ENCODE assay signal across 9 mouse cellular contexts in the genomic region with DNA sequence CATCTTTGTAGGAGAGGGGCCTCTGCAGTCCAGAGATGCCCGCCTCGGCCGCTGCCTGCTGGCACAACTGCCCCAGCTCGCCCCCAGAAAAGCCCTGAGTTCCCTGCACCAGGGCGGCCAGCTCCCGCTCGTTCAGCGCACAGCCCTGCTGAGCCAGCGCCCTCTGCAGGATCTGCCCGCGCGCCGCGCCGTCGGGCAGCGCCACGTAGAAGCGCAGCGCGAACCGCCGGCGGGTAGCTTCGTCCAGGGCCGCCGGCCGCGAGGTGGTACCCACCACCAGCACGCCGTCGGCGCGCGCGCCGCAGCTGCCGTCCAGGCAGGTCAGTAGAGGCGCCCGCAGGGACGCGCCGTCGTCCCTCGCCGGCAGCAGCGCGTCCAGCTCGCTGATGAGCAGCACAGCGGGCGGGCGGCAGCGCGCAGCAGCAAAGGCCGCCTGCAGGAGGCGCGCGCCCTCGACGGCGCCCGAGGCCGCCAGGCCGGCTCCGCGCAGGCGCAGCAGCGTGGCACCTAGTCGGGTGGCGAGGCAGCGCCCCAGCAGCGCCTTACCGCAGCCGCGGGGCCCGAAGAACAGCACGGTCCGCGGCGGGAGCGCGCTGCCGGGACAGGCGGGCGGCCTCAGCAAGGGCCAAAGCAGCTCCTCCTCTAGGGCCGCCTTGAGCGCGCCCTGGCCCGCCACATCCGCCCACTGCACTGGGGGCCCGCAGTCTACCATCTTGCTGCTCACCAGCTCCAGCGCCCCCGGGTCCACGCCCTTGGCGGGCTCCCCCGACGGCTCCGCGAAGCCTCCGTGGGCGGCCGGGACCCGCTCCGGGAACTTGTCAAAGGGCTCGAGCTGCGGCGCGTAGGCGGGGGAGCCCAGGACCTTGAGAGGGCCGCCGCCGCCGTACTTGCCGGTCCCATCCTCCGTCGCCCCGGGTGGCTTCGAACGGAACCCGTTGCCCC. TPM values are rescaled to one million over a fixed set of nuclear protein-coding genes. Genes with fewer than 3 reads are reported as not detected.
A peak's percentile ranks its signal among the peaks of the same experiment; 100 is the strongest.
DNase-seq lines count a peak whose midpoint lies in the region; ATAC-seq and TF ChIP-seq lines count a peak whose summit lies in the region.
"Had no signal": no experiment of that assay in that cellular context is flagged by ENCODE, and none has a peak within 500 bp of the region (broad histone marks: within the 10 kb centered on the region; RNA-seq: fewer than 3 reads in every experiment).

No protein-coding gene starts in this region.

- H3K27ac ChIP-seq in hindbrain, embryonic 13.5 days: no peak overlapping the region
- H3K27ac ChIP-seq in midbrain, embryonic 10.5 days (replicated peaks): peak overlapping the region; percentile 75

- TF ChIP-seq POLR2A in brain, embryonic 14.5 days (IDR thresholded peaks at IDR 0.05; ENCODE audit: borderline replicate concordance, extremely low read depth, insufficient read depth, insufficient read length, poor library complexity, severe bottlenecking): 0 out of 2 replicates have a peak, but pooled peaks have one; percentile 9

- peak; percentile 25; the same call in 1 of the 2 replicates for TF ChIP-seq CTCF in brain, embryonic 14.5 days (IDR thresholded peaks at IDR 0.05; ENCODE audit: borderline replicate concordance, extremely low read depth, insufficient read depth, insufficient read length)

- WGBS in hindbrain, embryonic 13.5 days: 10% methylated on average over 119 of the region's 120 CpGs
- 16% methylated on average over 117 of the region's 120 CpGs for WGBS in midbrain, embryonic 10.5 days

- peaks cover 80% of the 10 kb centered on the region for H3K27me3 ChIP-seq in hindbrain, embryonic 13.5 days
- H3K27me3 ChIP-seq in midbrain, embryonic 10.5 days (ENCODE audit: low read depth, poor library complexity, severe bottlenecking): peaks cover 100% of the 10 kb centered on the region

- H3K36me3 ChIP-seq in hindbrain, embryonic 13.5 days: peaks cover 4% of the 10 kb centered on the region; the same call in 1 of the 2 replicates
- peaks cover 55% of the 10 kb centered on the region for H3K36me3 ChIP-seq in midbrain, embryonic 10.5 days

- H3K4me2 ChIP-seq in hindbrain, embryonic 13.5 days: peak overlapping the region; percentile 62

- ATAC-seq in hindbrain, embryonic 13.5 days (ENCODE audit: low FRiP score): no peak
- no peak for ATAC-seq in megakaryocyte-erythroid progenitor cell, adult 5-6 weeks (replicated peaks; ENCODE audit: low FRiP score, low TSS enrichment, poor library complexity, severe bottlenecking)

- peaks cover 29% of the 10 kb centered on the region for H3K4me1 ChIP-seq in hindbrain, embryonic 13.5 days (replicated peaks)
- peaks cover 55% of the 10 kb centered on the region for H3K4me1 ChIP-seq in midbrain, embryonic 10.5 days

- H3K9ac ChIP-seq in hindbrain, embryonic 13.5 days: peak overlapping the region; percentile 68

- no peaks in the 10 kb centered on the region for H3K9me3 ChIP-seq in hindbrain, embryonic 13.5 days
- H3K9me3 ChIP-seq in midbrain, embryonic 10.5 days (replicated peaks): no peaks in the 10 kb centered on the region

- H3K4me3 ChIP-seq in hindbrain, embryonic 13.5 days: peak overlapping the region; percentile 45
- H3K4me3 ChIP-seq in midbrain, embryonic 10.5 days: peak overlapping the region; percentile 50

- DNase-seq in gastrocnemius, postnatal 25 days: peak; percentile 19
- no peak for DNase-seq in gastrocnemius, postnatal 10 days
- DNase-seq in brain, embryonic 14.5 days (ENCODE audit: low read depth): peak; percentile 57
- DNase-seq in midbrain, embryonic 10.5 days (ENCODE audit: low spot score): peak; percentile 67
- DNase-seq in thymus, postnatal 4 days: peak; percentile 62
- DNase-seq in urinary bladder, adult 18-20 months (ENCODE audit: low spot score in 2 of 2): no peak

RNA-seq across cellular contexts. Expression of gene Gm47841, which starts 5.6 kb away (rescaled TPM):
- not detected for total RNA-seq in gastrocnemius, postnatal 25 days (2021)
- not detected for total RNA-seq in gastrocnemius, postnatal 10 days (2021)
- not detected in 2 replicates for polyA plus RNA-seq in brain, embryonic 14.5 days (2012; rRNA removed)
- not detected in 2 replicates for polyA plus RNA-seq in hindbrain, embryonic 13.5 days (2015; fragmentation: Nextera tagmentation; extraction: Ambion mirVana)
- not detected in 2 replicates for polyA plus RNA-seq in midbrain, embryonic 10.5 days (2016; fragmentation: Nextera tagmentation; extraction: Ambion mirVana)
- total RNA-seq in megakaryocyte-erythroid progenitor cell, adult 5-6 weeks (2014; fragmentation: Nextera tagmentation): not detected in 2 replicates
- total RNA-seq in megakaryocyte-erythroid progenitor cell, adult 5-6 weeks (2017): not detected in 2 replicates
- polyA plus RNA-seq: C2C12 had no signal

RNA-seq across cellular contexts. Expression of gene Fignl2, which starts 25.5 kb away (rescaled TPM):
- 1 to 10 TPM in 1 of 2 experiments, under 1 TPM in 1; 0.59 to 1.1 TPM for total RNA-seq in gastrocnemius, postnatal 25 days (2021)
- 1 to 10 TPM; 1.9 to 3.4 TPM for total RNA-seq in gastrocnemius, postnatal 10 days (2021)
- polyA plus RNA-seq in brain, embryonic 14.5 days (2012; rRNA removed): 1.5 and 2.1 TPM in 2 replicates
- polyA plus RNA-seq in hindbrain, embryonic 13.5 days (2015; fragmentation: Nextera tagmentation; extraction: Ambion mirVana): 0.16 and 0.23 TPM in 2 replicates
- polyA plus RNA-seq in midbrain, embryonic 10.5 days (2016; fragmentation: Nextera tagmentation; extraction: Ambion mirVana): 0.88 and 1.7 TPM in 2 replicates
- not detected in 2 replicates for total RNA-seq in megakaryocyte-erythroid progenitor cell, adult 5-6 weeks (2014; fragmentation: Nextera tagmentation)
- total RNA-seq in megakaryocyte-erythroid progenitor cell, adult 5-6 weeks (2017): not detected in 2 replicates

Comparison
In these comparisons a context has a peak if more than half of its experiments do, and no peak if none do; other contexts are left out.
1. DNase-seq: peak in gastrocnemius, postnatal 25 days (single experiment), brain, embryonic 14.5 days (single experiment), midbrain, embryonic 10.5 days (single experiment) and thymus, postnatal 4 days (single experiment); none in gastrocnemius, postnatal 10 days (single experiment) and urinary bladder, adult 18-20 months (0 of 2).